Mouse (Mus musculus): Measurements from ENCODE around the gene Zdhhc6. TPM values are rescaled to one million over a fixed set of nuclear protein-coding genes. Genes with fewer than 3 reads are reported as not detected.

The Zdhhc6 gene
- polyA plus RNA-seq, 1 experiment from 2014 or later: 98.6 TPM

GRCm38 (mm10) chr19:55273340-55273739 is 42.5 kb downstream of the Zdhhc6 start:
- no peaks in the 10 kb centered on the region for H3K9me3 ChIP-seq (replicated peaks)
- no peak overlapping the region for H3K4me2 ChIP-seq
- H3K4me1 ChIP-seq: peaks cover 26% of the 10 kb centered on the region
- no peak overlapping the region for H3K27ac ChIP-seq
- 82% methylated on average over 6 of the region's 6 CpGs for WGBS
- no peak overlapping the region for H3K4me3 ChIP-seq (replicated peaks)
- H3K9ac ChIP-seq: no peak overlapping the region
- ATAC-seq (replicated peaks; ENCODE audit: low FRiP score): no peak
- peaks cover 32% of the 10 kb centered on the region for H3K36me3 ChIP-seq
- no peaks in the 10 kb centered on the region for H3K27me3 ChIP-seq

DNA sequence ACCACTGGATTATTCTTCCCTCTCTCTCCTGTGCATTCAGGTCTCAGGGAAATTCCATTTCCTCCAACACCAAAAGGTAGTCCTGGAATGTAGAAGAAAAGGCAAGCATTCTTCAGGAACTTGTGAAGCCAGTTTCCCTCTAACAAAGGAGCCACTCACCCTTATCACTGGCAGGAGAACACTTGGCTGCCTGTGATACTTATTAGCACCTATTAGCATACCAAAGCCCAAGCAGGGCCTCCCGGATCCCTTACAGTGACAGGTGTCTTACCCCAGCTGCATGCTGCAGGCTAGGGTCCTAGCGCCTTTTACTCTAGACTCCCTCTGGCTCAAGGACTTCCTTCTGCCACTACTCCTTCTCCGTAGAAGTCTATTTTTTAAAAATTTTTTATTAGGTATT is 44.4 kb downstream of the Zdhhc6 start:
- no peaks in the 10 kb centered on the region for H3K27me3 ChIP-seq
- H3K9ac ChIP-seq: no peak overlapping the region
- H3K36me3 ChIP-seq: peaks cover 20% of the 10 kb centered on the region
- WGBS: 43% methylated on average over 3 of the region's 3 CpGs
- H3K4me3 ChIP-seq (replicated peaks): no peak overlapping the region
- H3K4me1 ChIP-seq: peaks cover 41% of the 10 kb centered on the region
- H3K27ac ChIP-seq: peak overlapping the region; percentile 74
- ATAC-seq (replicated peaks; ENCODE audit: low FRiP score): peak; percentile 70; the same call in 1 of the 2 replicates
- H3K9me3 ChIP-seq (replicated peaks): no peaks in the 10 kb centered on the region
- H3K4me2 ChIP-seq: no peak overlapping the region

DNA sequence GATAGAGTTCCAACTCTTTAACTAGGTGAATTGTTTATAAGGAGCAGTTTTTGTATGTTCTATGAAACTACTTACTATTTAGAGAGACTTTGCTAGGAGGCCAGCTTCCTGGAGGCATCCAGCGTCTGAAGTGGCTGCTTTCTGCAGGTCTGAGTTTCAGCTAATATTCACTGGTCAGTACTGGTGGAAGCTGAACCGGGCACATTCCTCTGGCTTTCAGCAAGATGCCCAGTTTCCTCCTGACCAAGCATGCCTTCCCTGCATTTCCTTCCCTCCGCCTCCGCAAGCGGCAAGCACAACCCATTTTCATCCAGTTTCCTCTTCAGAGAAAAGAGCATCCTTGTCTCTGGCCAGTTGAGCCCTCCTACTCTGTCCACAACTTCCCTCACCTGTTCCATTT is 46.8 kb downstream of the Zdhhc6 start:
- Histone ChIP-seq H3K4me2 (no peak overlapping the region), H3K9ac (no peak overlapping the region), H3K27me3 (no peaks in the 10 kb centered on the region), H3K4me1 (peaks cover 41% of the 10 kb centered on the region), H3K36me3 (peaks cover 16% of the 10 kb centered on the region), H3K4me3 (replicated peaks) (no peak overlapping the region), H3K27ac (peak overlapping the region; percentile 74), H3K9me3 (replicated peaks) (no peaks in the 10 kb centered on the region)
- 71% methylated on average over 5 of the region's 5 CpGs for WGBS
- 0 out of 2 replicates have a peak, but pooled peaks have one; percentile 26 for ATAC-seq (replicated peaks; ENCODE audit: low FRiP score)

GRCm38 (mm10) chr19:55268150-55268549 is 47.7 kb downstream of the Zdhhc6 start:
- no peaks in the 10 kb centered on the region for H3K27me3 ChIP-seq
- no peak overlapping the region for H3K9ac ChIP-seq
- ATAC-seq (replicated peaks; ENCODE audit: low FRiP score): peak; percentile 57
- H3K36me3 ChIP-seq: peaks cover 12% of the 10 kb centered on the region
- H3K9me3 ChIP-seq (replicated peaks): no peaks in the 10 kb centered on the region
- H3K4me2 ChIP-seq: peak overlapping the region; percentile 21; the same call in 1 of the 2 replicates
- H3K4me1 ChIP-seq: peaks cover 41% of the 10 kb centered on the region
- WGBS: 38% methylated on average over 3 of the region's 3 CpGs
- peak overlapping the region; percentile 74 for H3K27ac ChIP-seq
- H3K4me3 ChIP-seq (replicated peaks): no peak overlapping the region

DNA sequence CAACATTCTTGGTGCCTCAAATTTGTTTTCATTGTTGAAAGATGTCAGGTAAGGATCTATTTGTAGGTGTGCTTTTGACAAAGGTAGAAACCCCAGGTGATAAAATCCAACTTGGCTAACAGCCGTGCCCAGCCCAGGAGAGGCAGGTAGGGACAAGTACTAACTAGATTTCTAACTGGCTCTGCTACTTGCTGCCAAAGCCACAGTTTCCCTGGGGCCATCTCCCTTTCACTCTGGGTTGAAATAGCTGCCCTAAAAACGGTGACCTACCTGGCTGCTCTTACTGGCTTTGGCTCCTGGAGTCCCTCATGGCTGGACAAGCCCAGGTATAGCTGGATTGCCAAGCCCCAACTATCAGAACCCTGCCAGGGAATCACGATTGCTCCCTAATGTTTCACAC is 49.0 kb downstream of the Zdhhc6 start:
- 77% methylated on average over 3 of the region's 3 CpGs for WGBS
- Histone ChIP-seq H3K36me3 (peaks cover 6% of the 10 kb centered on the region), H3K4me2 (no peak overlapping the region), H3K27me3 (no peaks in the 10 kb centered on the region), H3K9ac (no peak overlapping the region), H3K27ac (peak overlapping the region; percentile 74), H3K9me3 (replicated peaks) (no peaks in the 10 kb centered on the region), H3K4me1 (peaks cover 41% of the 10 kb centered on the region), H3K4me3 (replicated peaks) (no peak overlapping the region)
- ATAC-seq (replicated peaks; ENCODE audit: low FRiP score): no peak

- 75% methylated on average over 3 of the region's 3 CpGs for WGBS
- H3K27ac ChIP-seq: no peak overlapping the region
Observed at GRCm38 (mm10) chr19:55265269-55265668, 50.6 kb downstream of the Zdhhc6 start.

GRCm38 (mm10) chr19:55260389-55261184 is 55.2 kb downstream of the Zdhhc6 start:
- 60% methylated on average over 12 of the region's 12 CpGs for WGBS
- H3K4me1 ChIP-seq: 0 out of 2 replicates have a peak, but pooled peaks cover 3% of the 10 kb centered on the region
- H3K36me3 ChIP-seq: no peaks in the 10 kb centered on the region
- no peaks in the 10 kb centered on the region for H3K27me3 ChIP-seq
- H3K9me3 ChIP-seq (replicated peaks): no peaks in the 10 kb centered on the region
- H3K9ac ChIP-seq: no peak overlapping the region
- H3K4me2 ChIP-seq: no peak overlapping the region
- H3K4me3 ChIP-seq (replicated peaks): no peak overlapping the region
- no peak for ATAC-seq (replicated peaks; ENCODE audit: low FRiP score)
- H3K27ac ChIP-seq: no peak overlapping the region

More at GRCm38 (mm10) chr19:55265269-55265668, 50.6 kb downstream of the Zdhhc6 start:
- no peak overlapping the region for H3K9ac ChIP-seq
- ATAC-seq (replicated peaks; ENCODE audit: low FRiP score): no peak
- H3K4me3 ChIP-seq (replicated peaks): no peak overlapping the region
- H3K4me2 ChIP-seq: no peak overlapping the region
- H3K27me3 ChIP-seq: no peaks in the 10 kb centered on the region
- H3K4me1 ChIP-seq: peaks cover 35% of the 10 kb centered on the region
- no peaks in the 10 kb centered on the region for H3K9me3 ChIP-seq (replicated peaks)
- peaks cover 6% of the 10 kb centered on the region for H3K36me3 ChIP-seq

GRCm38 (mm10) chr19:55258514-55258913 is 57.3 kb downstream of the Zdhhc6 start:
- Histone ChIP-seq H3K36me3 (no peaks in the 10 kb centered on the region), H3K9me3 (replicated peaks) (no peaks in the 10 kb centered on the region), H3K27ac (no peak overlapping the region), H3K9ac (no peak overlapping the region), H3K4me2 (no peak overlapping the region), H3K4me1 (peaks cover 15% of the 10 kb centered on the region), H3K27me3 (no peaks in the 10 kb centered on the region), H3K4me3 (replicated peaks) (no peak overlapping the region)
- WGBS: 87% methylated on average over 5 of the region's 5 CpGs
- no peak for ATAC-seq (replicated peaks; ENCODE audit: low FRiP score)

- 83% methylated on average over 5 of the region's 5 CpGs for WGBS
- no peak for ATAC-seq (replicated peaks; ENCODE audit: low FRiP score)
- no peak overlapping the region for H3K4me3 ChIP-seq (replicated peaks)
- H3K36me3 ChIP-seq: no peaks in the 10 kb centered on the region
- H3K9me3 ChIP-seq (replicated peaks): no peaks in the 10 kb centered on the region
- no peaks in the 10 kb centered on the region for H3K27me3 ChIP-seq
- no peak overlapping the region for H3K27ac ChIP-seq
- H3K4me2 ChIP-seq: no peak overlapping the region
- peaks cover 20% of the 10 kb centered on the region for H3K4me1 ChIP-seq
- no peak overlapping the region for H3K9ac ChIP-seq
Observed at GRCm38 (mm10) chr19:55257656-55258375, 58.0 kb downstream of the Zdhhc6 start.

DNA sequence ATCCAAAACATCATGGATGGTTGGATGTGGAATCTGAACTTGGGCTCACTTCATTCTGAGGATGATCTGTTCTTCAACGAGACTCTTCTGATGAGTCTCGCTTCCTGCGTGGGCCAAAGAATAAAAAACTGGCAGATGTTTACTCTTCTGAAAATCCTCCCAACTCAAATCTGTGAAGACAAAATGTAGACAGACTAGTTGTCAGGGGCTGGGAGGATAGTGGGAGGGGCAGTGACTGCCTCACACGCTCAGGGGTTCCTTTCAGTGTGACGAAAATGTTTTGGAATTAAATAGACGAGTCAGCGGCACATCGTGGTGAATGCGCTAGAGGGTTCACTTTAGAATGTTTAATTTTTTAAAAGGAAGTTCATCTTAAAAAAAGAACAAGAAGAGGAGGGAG is 59.7 kb downstream of the Zdhhc6 start:
- H3K36me3 ChIP-seq: no peaks in the 10 kb centered on the region
- H3K9ac ChIP-seq: no peak overlapping the region
- H3K27ac ChIP-seq: no peak overlapping the region
- no peaks in the 10 kb centered on the region for H3K9me3 ChIP-seq (replicated peaks)
- H3K4me1 ChIP-seq: peaks cover 20% of the 10 kb centered on the region
- no peaks in the 10 kb centered on the region for H3K27me3 ChIP-seq
- WGBS: 86% methylated on average over 9 of the region's 9 CpGs
- ATAC-seq (replicated peaks; ENCODE audit: low FRiP score): no peak
- no peak overlapping the region for H3K4me3 ChIP-seq (replicated peaks)
- H3K4me2 ChIP-seq: no peak overlapping the region

DNA sequence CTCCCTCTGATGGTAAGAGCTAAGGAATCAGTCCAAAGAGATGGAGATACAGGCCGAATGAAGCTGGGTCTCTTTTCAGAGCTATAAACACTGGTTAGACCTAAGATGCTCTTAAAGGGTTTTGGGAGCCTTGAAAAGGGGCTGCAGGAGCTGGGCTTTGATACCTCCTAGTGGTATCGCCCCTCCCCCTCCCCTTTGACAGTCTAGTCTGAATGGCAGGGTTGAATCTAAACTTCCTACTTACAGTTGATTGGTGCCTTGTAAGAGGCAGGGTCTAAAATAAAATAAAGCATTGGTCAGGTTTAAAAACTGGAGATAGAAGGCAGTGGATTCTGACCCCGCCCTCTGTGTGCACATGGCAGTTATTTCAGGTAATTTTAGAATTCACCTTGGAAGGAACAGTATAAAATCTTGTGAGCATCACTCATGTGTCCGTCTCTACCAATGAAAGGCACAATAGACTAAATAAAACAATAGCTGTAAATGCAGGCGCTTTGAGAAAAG is 61.3 kb downstream of the Zdhhc6 start:
- Histone ChIP-seq H3K4me1 (peaks cover 17% of the 10 kb centered on the region), H3K4me3 (replicated peaks) (peak overlapping the region; percentile 65), H3K27me3 (no peaks in the 10 kb centered on the region), H3K4me2 (peak overlapping the region; percentile 92), H3K9ac (peak overlapping the region; percentile 74), H3K9me3 (replicated peaks) (no peaks in the 10 kb centered on the region), H3K36me3 (no peaks in the 10 kb centered on the region), H3K27ac (peak overlapping the region; percentile 91)
- ATAC-seq (replicated peaks; ENCODE audit: low FRiP score): peak; percentile 66
- 17% methylated on average over 5 of the region's 5 CpGs for WGBS

Measured in kidney, embryonic 15.5 days (tissue).